Mouse (Mus musculus) T-helper 1 cell (primary cell): ENCODE measurements at regions not wholly inside any gene's neighbourhood (a gene's known extent, or its start where the extent isn't known, plus 50 kb on each side); places are given as distances from the start of the nearest gene placed in this dataset.

Experiments
- in situ Hi-C: fragments of 300-600 bp; cut with MboI, MseI; formaldehyde crosslinking; loops from one replicate; pipeline ENCODE4 v1.15.1; 2025; ENCODE audit warnings: high pct_unique_total_duplicates

DNA sequence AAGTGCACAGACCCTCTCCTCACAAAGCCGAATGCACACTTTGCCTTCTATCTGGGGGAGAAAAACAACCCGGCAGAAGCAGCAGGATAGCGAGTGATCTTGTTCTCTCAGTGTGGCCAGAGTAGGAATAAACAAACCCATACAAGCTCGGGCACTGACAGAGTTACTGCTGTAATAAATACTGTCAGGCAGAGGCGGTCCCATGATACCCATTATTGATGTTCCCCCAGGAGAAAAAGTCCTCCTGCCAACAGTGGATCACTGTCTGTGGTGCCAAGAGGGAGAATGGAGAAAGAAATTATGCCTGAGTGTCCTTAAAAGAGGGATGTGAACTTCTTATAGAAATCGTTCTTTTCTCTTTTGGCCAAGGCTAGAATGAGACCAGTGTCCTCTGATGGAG lies 200.2 kb downstream of the Adra2a start:
- in situ Hi-C loops, result no loop called here

- in situ Hi-C loops, result no loop called here
Observed at GRCm38 (mm10) chr19:54248256-54248936, 204.4 kb downstream of the Adra2a start.

- in situ Hi-C loops, result no loop called here
Observed at GRCm38 (mm10) chr19:54252145-54252664, 208.3 kb downstream of the Adra2a start.

DNA sequence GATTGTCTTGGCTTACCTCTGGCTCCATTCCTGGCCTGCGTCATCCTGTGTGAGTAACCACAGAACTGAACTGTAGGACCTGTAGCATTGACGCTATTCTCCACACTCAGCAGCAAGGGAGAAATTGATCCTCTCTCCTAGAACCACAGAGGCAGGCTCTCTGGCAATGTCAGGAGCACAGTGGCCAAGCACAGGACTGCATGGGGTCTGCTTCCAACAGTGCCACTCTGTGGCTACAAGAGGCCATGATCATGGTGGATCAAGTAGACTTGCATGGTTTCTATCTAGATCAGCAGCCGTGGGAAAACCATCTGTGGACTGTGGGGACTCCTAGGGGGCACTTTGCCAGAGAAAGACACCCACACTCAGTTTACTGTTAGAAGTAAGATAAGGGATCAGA lies 213.9 kb downstream of the Adra2a start:
- in situ Hi-C loops, result no loop called here

GRCm38 (mm10) chr19:54259175-54259574 lies 215.2 kb downstream of the Adra2a start:
- in situ Hi-C loops, result no loop called here

DNA sequence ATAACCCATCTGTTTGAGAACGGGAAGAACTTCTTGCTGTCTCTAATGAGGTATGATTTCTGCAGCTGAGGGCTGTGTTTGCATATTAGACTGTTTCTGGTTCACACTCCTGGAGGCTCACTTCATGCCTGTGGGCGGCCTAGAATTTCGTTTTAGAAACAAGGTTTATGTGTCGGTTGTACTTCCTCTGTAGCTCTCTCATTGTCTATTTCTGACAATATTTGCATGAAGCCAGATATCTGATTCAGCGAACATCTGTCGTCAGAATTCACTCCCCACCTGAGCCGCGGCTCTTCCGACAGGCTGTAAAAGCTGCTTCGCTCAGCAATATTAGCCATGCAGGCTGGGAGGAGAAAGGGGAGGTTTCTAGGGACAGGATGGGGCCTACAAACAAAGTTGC lies 233.4 kb downstream of the Adra2a start:
- in situ Hi-C loops, result no loop called here

- in situ Hi-C loops, result no loop called here
Observed at GRCm38 (mm10) chr19:54285481-54285880, 241.5 kb downstream of the Adra2a start.

GRCm38 (mm10) chr19:54297663-54298388 lies 253.9 kb downstream of the Adra2a start:
- in situ Hi-C loops, result no loop called here

GRCm38 (mm10) chr19:54311289-54311688 lies 267.3 kb downstream of the Adra2a start:
- in situ Hi-C loops, result no loop called here

- in situ Hi-C loops, result no loop called here
Observed at GRCm38 (mm10) chr19:54311723-54312122, 267.8 kb downstream of the Adra2a start.

DNA sequence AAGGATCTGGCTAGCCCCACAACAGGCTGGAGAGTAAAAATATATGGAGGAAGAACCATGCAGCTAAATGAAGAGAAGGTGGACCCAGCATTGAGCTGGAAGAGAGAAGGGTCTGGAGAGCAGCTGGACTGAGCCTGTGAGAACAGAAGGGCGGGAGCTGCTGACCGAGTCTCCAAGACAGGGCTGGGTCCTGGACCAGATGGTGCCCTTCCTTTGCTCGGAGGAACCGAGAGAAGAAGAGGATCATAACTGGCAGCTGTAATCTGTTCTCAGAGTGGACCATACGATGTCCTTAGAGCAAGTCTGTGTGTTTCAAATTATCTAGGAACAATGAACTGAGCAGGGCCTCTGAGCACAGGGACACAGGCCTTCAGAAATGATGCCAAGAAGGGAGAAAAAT lies 279.3 kb downstream of the Adra2a start:
- in situ Hi-C loops, result no loop called here

DNA sequence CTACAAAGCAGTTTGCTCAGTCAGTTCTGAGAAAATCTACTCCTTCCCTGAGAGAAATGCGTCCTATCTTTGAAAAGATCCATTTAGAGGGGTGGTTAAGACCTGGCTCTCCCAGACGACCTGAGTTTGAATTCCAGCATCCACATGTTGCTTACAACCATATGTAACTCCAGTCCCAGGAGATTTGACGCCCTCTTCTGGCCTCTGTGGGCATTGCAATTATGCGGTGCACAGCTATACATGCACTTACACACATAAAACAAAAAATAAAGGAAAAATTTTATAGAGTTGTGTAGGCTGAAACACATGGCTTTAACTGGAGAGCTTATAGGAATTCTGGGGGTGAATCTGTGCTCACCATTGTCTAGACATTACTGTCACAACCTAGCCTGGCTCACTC lies 281.0 kb downstream of the Adra2a start:
- in situ Hi-C loops, result no loop called here

DNA sequence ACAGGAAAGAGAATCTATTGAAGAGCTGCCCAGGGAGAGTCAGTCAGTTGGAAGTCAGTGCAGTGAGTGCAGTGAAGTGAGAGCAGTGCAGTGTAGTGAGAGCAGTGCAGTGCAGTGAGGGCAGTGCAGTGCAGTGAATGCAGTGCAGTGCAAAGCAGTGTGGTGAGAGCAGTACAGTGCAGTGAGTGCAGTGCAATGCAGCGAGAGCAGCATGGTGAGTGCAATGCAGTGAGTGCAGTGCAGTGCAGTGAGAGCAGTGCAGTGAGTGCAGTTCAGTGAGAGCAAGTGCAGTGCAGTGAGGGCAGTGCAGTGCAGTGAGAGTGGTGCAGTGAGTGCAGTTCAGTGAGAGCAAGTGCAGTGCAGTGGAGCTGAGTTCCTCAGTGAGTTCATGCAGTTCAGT lies 288.2 kb downstream of the Adra2a start:
- in situ Hi-C loops, result no loop called here

DNA sequence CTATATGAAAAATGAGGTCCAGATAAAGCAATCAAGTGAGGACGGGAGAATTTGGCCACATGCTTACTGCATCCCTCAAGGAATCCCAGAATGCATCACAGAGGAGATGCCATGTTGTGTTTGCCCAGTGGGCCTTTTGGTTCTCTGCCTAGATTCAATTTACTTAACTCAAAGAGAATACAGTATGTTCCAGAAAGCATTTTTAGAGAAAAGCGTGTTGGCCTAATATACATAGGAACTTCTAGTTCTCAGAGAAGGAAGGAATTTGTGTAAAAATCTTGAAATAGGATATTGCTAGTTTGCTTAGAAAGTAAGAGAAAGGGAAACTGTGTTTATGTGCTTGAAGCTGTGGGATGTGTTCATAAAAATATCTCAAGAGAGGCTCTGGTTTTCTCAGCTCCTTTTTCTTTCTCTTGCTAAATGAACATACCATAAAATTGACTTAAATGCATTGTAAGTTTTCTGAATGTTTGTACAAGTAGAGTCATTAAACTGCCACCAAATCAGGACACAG lies 296.9 kb downstream of the Adra2a start:
- in situ Hi-C loops, result no loop called here

DNA sequence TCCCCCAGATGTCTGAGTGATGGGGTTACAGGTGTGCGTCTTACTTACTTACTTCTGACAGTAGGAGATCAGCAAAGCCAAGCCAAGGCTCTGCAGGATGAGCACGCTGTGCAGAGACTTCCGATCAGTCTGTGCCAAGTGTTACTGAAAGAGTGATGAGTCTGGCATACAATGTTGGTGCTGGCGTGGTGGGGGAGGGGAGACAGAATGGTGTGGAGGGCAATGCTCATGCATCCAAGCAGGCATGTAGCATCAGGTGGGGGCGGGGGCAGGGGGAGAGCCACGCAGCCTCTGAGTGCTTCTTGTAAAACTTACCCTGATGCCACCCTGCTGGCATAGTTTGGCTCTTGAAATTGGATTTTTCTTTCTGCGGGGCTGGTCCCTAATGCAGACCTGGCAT lies 315.8 kb downstream of the Adra2a start:
- in situ Hi-C loops, result loop anchor here (10.0 kb wide), 1 partner anchor 65 kb away; no protein-coding TSS in a partner anchor

GRCm38 (mm10) chr19:54360660-54361059 lies 316.7 kb downstream of the Adra2a start:
- in situ Hi-C loops, result loop anchor here (10.0 kb wide), 1 partner anchor 64 kb away; no protein-coding TSS in a partner anchor

DNA sequence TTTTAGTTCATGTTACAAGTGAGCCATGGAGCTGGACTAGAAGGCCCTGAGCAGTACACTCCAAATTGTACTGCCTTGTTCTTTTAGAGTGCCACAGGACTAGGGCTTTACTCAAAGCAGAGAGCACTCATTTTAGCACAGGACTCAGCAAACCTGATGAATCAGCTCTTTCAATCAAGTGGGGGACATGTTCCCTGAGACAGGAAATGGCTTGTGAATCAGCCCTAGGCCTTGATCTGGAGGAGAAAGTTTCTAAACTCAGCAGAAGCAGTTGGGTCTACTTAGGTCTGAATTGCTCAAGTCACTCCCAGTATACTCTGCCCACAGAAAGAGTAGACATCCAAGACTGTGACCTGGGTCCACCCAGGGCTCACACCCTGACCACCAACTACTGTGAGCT lies 341.1 kb downstream of the Adra2a start:
- in situ Hi-C loops, result no loop called here

- in situ Hi-C loops, result no loop called here
Observed at GRCm38 (mm10) chr19:54391406-54391805, 347.5 kb downstream of the Adra2a start.

GRCm38 (mm10) chr19:54399651-54400050 lies 355.7 kb downstream of the Adra2a start:
- in situ Hi-C loops, result no loop called here

DNA sequence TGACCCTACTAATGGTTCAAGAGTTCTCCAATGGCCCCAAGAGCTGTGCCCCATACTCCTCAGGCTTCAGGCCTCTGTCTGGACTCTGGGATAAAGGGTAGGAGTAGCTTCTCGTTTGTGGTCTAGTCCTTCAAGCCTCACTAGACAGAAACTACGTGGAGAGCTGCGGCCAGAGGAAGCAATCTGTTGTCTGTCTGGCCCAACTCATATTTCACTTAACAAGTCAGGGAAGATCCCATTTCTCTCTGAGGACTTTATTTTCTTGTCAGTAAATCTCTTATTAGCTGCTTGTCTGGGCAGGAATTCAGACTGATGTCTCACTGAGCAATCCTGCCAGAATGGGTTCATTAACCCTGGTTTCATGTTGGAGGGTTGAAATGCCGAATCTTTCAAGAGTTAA lies 364.0 kb downstream of the Adra2a start:
- in situ Hi-C loops, result no loop called here

DNA sequence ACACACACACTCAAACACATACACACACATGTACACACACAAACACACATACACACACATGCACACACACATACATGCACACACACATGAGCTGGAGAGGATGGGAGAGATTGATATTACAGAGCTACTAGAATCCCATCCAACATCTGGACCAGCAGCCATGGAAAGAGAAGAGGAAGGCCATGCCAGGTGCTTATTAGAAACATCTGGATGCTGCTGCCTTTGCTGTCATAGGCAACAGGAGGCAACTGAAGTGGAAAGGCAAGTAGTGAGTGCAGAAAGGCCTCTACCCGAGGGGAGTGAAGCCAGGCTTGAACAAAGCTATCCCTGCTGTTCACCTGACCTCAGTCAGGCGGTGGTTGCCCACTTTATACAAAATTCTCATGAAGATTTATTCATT lies 385.1 kb downstream of the Adra2a start:
- in situ Hi-C loops, result loop anchor here (10.0 kb wide), 1 partner anchor 64 kb away; no protein-coding TSS in a partner anchor

- in situ Hi-C loops, result no loop called here
Observed at GRCm38 (mm10) chr19:54440713-54441112, 396.8 kb downstream of the Adra2a start.
